Mouse (Mus musculus) heart, adult 11 months (tissue): Measurements from ENCODE around the gene Ltb4r2.

Experiments
- DNase-seq: peaks from one replicate; pipeline ENCODE4 v3.0.0; 2022

Gene Ltb4r2

GRCm38 (mm10) chr14:55783171-55783957 is 22.1 kb downstream of the Ltb4r2 start:
- peak; percentile 97 for DNase-seq

DNA sequence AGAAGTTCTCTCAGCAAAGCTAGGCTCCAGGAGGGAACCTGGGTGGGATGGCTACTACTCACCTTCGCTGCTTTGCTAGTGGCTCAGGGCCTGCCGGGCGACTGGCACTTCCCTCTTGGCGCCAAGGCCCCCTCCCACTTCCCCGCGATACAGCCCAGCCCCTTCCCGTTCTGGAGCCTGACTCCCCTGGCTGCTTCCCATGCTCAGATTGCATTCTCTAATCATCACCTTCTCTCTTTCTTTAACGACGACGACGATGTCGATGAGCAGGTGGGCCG is 22.7 kb downstream of the Ltb4r2 start, which contains the start of gene Adcy4:
Adcy4 (minus strand) TSS at position 138 of the 278 bp plus-strand sequence.
- peak; percentile 97 for DNase-seq

DNA sequence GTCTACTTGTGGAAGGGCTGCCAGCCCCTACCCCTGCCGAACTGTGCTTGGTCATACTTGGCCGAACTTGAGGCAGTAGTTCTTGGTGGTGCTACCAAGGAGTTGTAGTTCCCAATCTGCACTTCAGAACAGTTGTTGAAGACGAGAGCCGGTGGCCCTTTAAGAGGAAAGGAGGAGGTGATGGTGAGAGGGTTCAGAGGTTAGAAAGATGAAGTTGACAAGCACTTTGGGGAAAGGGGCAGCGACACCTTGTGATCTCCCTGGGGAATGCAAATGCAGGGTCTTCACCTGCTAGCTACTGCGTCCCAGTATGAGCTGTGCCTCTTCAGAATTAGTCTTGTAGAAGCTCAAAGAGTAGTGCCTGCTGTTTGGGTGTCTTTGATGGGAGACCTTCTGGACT is 24.0 kb downstream of the Ltb4r2 start:
- DNase-seq, result peak; percentile 87

- peak; percentile 83 for DNase-seq
These were observed 26.5 kb downstream of the Ltb4r2 start for GRCm38 (mm10) chr14:55787731-55788130.

GRCm38 (mm10) chr14:55788256-55789050 is 27.2 kb downstream of the Ltb4r2 start, which contains the start of gene Ripk3:
Ripk3 (minus strand) TSS chr14:55788865.
- peak; percentile 97 for DNase-seq

GRCm38 (mm10) chr14:55793461-55793860 is 32.2 kb downstream of the Ltb4r2 start:
- DNase-seq, result no peak

DNA sequence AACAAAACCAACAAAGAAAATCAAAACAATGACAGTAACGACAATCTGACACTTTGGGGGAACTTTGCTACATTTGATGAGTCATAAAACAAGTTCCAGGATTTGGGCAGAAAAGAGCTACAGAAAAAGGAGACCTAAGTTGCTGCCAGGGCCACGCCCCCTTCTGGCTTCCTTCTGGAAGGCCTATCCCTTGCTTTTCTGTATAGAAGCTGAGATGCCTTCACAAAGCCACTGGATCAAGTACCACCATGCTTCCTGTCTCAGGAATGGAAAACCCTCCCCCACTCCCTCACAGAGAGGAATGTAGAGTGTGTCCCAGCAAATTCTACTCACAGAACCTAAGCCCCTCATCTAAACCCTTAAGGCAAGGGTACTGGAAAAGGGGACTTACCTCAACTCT is 32.7 kb downstream of the Ltb4r2 start:
- DNase-seq, result peak; percentile 91

- peak; percentile 97 for DNase-seq
These were observed 34.3 kb downstream of the Ltb4r2 start for GRCm38 (mm10) chr14:55795380-55796163.
